Mouse (Mus musculus) left cerebral cortex, postnatal 14 days (tissue): ENCODE results near the gene Atf7ip. TPM values are rescaled to one million over a fixed set of nuclear protein-coding genes. Genes with fewer than 3 reads are reported as not detected.
"Not testable (repeated sequence)": the region's sequence is repeated elsewhere in the genome, so short reads cannot be mapped to it uniquely, and the experiment has no call there.

Experiments
- DNase-seq, 2 experiments: peaks; one replicate each; pipeline ENCODE4 v3.0.0; 2021 to 2022; ENCODE audit warnings: low spot score in 2 of 2, mixed read lengths in 1 of 2
- intact Hi-C: fragments of 180-260 bp; cut with DNase I; formaldehyde crosslinking; loops from one replicate; pipeline ENCODE4 v1.15.1; 2025
- long read RNA-seq, 2 experiments: library from polyadenylated mRNA; stranded (forward); transcript quantifications; one replicate each; pipeline ENCODE4 v2.0.0; 2021
- total RNA-seq, 2 experiments: library from RNA; stranded (reverse); gene quantifications; 2 replicates each; pipeline ENCODE4 v1.2.3; 2021

The Atf7ip gene
- 100 to 1,000 TPM; 118 to 122 TPM for total RNA-seq
- long read RNA-seq, experiment 1, full-length matches to known transcripts: 5 of 18 reads
- long read RNA-seq, experiment 1, partial matches to known transcripts: 3 of 18 reads
- long read RNA-seq, experiment 1, other reads (novel, unspliced or antisense): 10 of 18 reads
- long read RNA-seq, experiment 2, full-length matches to known transcripts: 4 of 10 reads
- long read RNA-seq, experiment 2, partial matches to known transcripts: 2 of 10 reads
- long read RNA-seq, experiment 2, other reads (novel, unspliced or antisense): 4 of 10 reads

DNA sequence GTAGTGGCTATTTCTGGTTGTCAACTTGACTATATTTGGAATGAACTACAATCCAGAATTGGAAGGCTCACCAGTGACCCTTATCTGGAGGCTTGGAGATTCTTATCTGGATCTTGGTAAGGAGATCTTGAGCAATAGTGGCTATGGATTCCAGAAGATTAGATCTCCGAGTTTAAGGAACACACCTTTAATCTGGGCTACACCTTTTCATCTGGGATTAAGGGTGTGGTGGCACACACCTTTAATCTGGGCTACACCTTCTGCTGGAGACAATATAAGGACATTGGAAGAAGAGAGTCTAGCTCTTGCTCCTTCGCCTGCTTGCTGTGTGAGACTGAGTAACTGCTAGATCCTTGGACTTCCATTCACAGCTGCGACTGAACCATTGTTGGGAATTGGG lies at the start of gene Atf7ip:
Gene Atf7ip, plus strand, starts transcription at position 301 of the 400 bp plus-strand sequence.
- DNase-seq, intact Hi-C loops: not testable (repeated sequence)

DNA sequence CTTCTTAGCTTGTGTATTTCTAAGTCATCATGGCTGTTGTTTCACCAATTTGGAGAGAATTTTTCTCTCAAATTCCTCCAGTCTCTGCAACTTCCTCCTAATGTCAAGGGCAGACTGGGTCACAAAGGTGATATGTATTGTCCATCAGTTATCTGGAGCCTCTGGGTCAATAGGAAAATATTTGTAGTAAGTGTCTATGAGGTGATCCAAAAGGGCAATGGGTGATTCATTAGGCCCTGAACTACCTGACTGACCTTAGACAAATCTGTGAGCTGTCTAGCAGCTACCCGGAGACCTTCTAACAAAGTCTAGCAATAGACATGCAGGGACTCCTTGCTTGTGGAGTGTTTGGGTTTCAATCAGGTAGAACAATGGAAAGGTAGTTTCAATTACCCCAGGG lies 49.7 kb upstream of the Atf7ip start:
- intact Hi-C loops: no loop called here
- no peak for DNase-seq

DNA sequence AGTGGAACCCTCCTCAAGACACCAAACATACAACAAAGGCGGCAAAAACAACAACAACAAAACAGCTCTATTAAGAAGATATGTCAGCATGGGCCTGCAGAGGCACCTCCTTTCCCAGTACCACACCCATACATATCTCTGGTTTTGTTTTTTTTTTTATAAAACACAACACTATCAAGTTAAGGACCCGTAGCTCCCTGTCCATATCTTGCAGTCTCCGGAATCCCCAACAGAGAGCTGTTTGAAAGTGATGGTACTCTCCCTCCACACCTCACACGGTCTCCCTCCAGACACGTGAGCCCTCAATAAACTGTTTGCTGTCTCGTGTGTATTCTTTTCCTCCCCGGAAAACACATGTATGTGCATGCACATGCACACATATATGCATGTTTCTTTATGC lies 46.8 kb upstream of the Atf7ip start:
- intact Hi-C loops: no loop called here
- DNase-seq: no peak

DNA sequence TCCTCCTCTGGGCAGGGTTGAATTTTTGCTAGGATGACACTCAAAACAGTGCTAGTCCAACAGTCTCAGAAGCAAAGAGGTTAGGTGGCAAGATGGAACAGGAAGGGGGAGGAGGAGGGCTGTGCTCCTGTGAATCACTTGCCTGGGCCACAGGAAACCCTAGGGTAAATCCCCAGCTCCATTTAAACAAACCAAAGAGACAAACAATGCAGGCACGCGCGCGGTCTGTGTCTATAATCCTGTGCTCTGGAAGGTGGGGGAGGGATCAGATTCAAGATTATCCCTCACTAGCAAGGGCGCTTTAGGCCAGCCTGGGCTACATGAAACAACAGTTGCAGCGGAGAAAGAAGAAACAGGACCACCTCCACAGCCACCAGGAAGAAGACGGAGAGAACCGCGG lies 42.5 kb upstream of the Atf7ip start:
- intact Hi-C loops: no loop called here
- no peak for DNase-seq

DNA sequence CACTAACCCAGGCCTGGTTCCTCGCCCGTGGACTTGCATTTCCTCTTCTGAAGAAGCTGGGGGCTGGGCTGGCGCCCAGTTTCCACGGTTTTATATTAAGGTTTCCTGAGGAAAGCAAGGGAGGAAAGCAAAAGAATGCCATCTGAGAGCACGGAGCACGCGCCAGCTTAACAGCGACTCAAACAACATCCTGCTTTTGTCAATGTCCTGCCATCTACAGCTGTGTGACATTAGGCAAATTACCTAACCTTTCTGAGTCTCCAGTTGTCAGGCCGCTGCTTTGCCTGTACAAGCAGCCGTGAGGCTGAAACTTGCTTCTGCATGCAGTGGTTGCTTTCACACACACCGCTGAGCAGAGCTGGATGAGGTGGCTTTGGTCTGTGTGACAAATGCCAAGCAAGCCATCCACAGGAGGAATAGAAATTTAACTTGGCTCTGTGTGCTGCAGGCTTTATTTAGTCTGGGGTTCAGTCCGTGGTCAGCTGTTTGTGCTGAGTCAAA lies 41.8 kb upstream of the Atf7ip start:
- intact Hi-C loops: no loop called here
- DNase-seq: peak in 1 of 2 experiments; percentile 21

DNA sequence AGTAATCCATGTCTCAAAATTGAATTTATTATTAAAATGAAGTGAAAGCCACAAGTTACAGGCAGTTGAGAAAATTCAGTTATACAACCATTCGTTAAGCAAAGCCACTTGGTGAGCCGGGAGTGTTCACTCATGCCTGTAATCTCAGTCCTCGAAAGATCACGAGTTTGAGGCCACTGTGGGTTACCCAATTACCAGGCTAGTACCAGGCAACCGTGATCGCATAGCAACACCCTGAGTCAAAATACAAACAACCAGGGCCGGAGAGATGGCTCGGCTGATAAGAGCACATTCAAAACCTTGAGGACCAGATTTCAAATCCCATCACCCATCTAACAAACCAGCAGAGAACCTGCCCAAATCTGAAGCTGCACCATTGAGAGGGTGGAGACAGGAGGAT lies 40.9 kb upstream of the Atf7ip start:
- intact Hi-C loops: no loop called here
- DNase-seq: no peak

DNA sequence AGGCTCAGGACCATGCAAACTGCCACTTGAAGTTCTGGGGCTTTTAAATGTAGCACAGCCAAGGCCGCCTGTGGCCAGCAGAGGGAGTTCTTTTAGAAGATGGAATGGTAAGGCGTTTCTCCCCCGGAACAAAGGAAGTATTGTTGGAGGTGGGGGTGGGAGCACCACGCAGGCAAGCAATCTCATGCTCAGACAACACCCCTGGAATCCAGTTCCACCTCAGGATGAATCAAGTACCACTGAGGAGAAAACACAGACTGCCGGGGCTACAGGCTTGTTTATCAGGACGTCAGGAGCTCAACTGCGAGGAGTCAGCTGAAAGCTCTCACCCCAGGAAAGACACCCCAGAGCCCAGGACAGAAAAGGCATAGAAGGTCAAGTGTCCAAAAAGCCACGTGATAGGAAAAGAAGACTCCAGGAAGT lies 40.0 kb upstream of the Atf7ip start:
- intact Hi-C loops: no loop called here
- peak; percentile 71 to 73 for DNase-seq

DNA sequence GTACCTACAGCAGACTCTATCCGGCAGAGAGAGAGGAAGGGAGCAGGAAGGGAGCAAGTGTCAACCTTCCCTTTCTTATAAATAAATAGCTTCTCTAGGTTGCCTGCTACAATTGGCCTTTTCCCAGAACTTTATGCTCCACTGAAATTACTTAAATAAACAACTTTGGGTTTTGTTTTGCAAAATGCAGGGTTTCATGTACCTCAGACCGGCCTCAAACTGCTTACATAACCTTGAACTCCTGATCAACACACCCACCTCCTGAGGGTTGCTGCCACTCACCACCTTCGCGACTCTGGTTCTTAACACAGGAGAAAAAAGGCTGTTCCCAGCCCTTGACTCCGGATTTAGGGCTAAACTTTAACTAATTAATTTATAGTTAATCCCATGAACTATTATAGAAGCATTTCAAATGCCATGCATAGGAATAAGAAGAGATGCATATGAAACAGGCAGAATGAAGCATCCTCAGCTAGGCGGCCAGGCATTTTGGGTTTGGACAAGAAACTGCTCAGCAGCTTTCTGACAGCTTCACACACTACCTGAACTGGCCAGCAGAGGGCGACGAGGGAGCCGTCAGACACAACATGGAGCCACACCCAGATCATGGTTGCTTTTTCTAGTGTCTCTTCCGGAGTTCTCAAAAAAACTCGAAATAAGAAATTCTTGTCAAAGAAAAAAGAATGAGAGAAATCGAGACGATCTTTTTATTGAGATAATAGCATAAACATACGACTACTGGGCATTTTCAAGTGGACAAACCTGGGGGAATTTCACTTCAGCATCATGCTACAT lies 38.8 kb upstream of the Atf7ip start:
- intact Hi-C loops: loop anchor here (1.0 kb wide), 1 partner anchor 88 kb away; no protein-coding TSS in a partner anchor
- DNase-seq: peak; percentile 91 to 95

DNA sequence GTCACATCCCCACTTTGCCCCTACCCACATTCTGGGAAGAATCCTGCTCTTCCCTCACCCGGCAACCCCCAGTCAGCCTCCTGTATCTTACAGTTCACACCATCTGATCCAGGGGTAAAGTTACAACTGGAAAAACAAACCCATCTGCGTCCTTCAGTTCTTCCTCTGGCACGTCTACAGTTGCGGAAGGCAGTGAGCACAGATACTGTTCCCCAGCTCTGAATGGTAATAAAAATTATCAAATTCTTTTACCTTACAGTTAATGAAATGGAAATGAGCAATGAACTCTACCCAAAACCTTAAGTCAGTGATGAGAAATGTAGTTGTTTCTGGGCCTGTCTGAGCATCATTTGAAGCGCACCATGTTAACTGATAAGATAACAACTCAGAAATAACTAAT lies 38.1 kb upstream of the Atf7ip start:
- DNase-seq: no peak
- intact Hi-C loops: loop anchor here (1.0 kb wide), 2 partner anchors 50 to 87 kb away; no protein-coding TSS in a partner anchor

DNA sequence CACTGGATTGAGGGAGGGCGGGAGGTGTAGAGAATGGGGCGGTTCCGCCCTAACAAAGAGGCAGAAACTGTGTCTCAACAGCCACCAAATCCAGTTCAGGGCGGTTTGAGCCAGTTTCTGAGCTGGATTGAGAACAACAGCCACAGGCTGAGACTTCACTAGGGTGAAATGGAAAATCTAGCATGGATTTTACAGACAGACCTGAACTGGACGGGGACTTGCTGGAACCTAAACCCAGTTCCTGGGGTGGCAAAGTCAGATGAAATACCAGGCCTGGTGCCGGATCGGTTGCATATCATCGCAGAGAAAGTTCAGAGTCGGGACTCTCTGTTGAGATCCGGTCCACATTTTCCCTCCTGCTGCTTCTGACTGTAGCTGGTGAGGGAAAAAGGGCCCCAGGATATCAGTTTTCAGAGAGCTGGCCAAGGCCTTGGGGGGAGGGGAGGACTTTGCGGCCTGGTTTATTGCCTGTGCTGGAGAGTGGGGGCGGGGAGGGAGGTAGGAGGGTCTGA lies 37.5 kb upstream of the Atf7ip start:
- intact Hi-C loops: loop anchor here (1.0 kb wide), 1 partner anchor 50 kb away; no protein-coding TSS in a partner anchor
- DNase-seq: peak; percentile 87 to 98

DNA sequence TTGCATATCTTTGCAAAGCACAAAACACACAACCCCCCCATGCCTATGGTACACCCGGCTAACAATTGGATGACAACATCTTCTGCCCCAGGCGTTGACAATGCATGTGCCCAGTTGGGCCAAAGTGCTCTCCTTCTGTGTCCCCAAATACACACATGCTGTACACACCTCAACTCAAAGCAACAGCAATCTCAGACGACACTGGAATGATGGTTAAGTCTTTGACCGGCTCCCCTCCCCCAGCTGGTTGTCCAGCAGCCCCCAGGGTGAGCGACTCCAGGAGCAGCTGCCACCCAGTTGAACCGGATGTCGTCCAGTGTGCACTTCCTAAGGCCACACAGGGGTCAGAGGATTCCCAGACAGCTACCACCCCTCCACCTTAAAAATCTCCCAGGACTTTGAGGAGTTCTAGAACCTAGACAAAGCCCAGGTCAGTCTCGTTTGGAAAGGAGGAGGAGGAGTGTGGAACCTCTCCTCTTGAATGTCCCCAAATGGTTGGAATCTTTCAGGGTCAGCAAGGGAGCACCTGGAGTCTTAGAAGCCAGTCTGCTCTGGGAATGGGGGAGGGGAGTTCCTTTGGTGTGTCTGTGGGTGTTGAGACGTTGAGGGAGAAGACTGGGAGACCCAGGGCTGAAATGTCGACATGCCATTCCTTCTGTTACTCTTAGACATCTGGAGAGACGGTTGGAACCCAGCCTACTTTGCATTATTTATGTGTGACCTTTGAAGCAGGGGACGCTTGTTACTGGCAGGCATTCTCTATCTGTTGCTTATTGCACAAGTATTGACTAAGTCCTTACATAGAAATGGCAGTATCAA lies 36.8 kb upstream of the Atf7ip start:
- intact Hi-C loops: loop anchor here (1.0 kb wide), 1 partner anchor 49 kb away; no protein-coding TSS in a partner anchor
- DNase-seq: no peak

DNA sequence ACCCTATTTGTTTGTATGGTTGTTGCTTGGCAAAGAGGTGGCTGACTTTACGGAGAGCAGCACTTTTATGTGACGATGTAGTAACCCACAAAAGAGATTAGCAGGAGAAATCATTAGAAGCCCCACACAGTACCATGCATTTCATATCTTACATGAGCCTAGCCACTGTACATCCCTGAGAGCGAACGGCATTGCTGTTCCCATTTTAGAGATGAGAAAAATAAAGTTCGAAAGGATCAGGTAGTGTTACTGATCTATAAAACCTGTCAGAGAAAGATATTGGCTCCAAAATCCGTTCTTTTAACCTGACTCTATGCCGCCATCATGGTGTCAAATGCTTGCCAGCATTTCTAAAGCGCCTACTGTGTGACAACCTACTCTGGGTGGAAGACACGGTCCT lies 36.2 kb upstream of the Atf7ip start:
- intact Hi-C loops: no loop called here
- no peak for DNase-seq

DNA sequence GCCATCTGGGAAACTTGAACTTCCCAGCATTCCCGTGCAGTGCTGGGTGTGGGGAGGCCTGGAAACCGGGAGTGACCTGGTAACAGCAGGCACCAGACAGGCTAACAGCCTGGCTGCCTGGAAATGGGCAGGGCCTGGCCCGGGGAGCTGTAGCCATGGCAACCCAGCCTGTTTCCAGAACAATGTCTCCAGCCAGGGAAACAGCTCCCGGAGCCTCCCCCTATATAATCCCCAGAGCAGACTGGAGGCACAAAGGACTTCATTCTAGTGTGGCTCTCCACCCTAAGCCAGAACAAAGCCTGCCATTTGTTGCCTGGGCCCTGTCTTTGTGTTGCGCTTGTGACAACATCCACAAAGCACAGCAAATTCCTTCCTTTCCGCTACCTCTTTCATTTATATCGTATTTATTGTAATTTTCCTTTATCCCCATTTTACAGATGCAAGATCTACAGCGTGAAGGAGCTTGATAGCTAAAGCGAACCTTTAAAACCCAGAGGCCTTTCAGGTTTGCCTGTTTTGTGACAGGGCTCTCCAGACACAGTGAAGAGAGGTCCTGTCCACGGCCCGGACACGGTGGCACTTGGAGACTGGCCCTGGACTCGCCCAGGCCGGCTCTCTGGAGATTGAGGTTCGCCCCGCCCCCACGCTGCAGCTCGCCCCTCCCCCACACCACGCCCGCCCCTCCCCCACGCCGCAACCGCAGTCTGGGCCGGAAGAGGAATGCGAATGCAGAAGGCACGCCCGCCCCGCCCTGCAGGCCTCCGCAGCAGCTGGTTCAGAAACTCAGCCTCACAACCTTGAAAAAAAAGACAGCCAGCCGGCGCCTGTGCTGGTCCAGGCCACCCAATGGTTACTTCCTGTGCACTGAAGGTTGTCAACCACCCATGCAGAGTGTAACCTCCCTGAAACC lies 35.4 kb upstream of the Atf7ip start:
- intact Hi-C loops: no loop called here
- peak; percentile 77 to 87 for DNase-seq

DNA sequence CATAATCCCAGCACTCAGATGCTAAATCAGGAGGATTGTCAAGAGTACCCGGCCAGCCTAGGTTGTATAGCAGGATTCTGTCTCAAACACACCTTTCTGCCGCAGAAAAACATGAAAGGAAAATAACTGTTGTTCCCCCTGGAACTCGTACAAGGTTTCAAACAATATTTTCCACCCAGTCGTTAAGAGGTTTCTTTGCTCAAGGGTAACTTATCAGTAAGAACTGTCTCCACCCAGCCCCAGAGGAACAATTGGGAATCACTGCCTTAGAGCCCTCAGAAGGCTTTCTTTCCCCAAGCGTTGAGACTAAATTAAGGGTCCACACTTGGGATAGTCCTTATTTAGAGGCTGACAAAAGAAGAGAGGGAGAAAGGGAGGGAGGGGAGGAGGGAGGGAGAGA lies 34.4 kb upstream of the Atf7ip start:
- intact Hi-C loops: no loop called here
- DNase-seq: no peak

DNA sequence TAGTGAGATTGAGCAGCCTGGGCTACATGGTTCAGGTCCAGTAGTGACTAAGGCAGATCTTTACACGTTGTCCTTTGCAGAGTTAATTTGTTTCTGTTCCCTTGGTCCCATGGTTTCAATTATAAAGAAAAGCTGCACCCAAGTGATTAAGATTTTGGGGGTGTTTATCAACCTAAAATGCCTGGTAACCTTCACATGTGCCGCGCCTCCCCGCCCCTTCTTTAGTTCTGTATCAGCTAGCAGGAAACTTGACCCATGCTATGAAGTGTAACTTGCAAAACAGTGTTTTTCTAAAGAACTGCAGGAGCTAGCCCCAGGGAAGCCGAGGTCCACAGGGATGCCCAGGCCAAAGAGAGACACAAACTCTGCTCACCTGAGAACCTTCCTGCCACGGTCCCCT lies 33.2 kb upstream of the Atf7ip start:
- intact Hi-C loops: no loop called here
- no peak for DNase-seq

DNA sequence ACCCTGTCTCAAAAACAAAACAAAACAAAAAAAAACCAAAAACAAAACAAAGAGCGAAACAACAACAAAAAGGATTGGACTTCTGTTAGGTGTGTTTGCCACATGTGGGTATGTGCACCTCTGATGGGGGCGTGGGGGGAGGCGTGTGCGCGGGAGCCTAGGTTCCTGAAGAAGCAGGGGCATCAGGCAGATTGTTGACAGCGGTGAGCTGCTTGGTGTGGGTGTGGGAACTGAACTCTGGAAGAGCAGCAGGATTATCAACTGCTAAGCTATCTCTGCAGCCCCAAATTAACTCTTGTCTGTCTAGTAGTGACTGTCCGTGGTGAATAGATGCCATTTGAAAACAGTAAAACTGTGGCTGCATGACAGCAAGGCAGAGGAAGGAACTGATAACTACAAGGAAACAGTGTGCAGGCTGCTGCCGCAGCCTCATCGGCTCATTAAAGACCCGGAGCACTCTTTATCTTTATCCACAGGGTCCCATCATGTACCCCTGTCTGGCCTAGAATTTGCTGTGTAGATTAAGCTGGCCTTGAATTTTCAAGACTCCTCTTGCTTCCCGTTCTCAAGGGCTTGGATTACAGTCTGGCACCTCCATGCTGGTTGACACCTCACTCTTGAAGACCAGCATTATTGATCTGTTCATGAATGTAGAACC lies 32.4 kb upstream of the Atf7ip start:
- intact Hi-C loops: no loop called here
- no peak for DNase-seq

DNA sequence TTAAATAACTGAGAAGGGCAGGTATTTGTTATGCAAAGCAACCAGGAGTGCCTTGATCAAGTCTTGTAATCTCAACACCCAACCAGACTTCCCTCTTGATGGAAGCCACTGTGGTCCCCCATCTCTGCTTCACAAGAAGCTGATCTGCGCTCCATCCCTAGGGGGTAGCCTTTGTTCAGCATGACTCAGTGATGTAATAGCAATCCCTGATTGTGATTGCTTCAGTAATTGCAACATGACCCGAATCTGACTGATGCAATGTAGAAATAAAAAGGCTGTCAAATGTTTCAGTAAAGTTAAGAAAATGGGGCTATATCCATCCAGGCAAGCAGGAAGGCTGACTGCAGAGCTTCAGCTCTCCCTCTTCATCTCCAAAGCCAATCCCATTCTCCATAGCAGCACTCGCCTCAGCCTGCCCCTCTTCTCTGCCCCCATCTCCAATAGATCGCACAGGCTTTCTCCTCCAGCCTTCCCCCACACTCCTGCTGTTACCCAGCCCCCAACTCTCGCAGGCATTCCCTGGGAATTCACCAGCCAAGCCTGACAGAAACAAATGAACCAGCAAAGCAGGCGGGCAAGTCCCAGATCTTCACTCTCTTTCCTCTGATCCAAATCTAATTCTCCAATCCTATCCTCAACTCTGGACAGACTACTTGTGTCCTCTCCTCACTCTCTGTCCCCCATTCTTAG lies 30.7 kb upstream of the Atf7ip start:
- intact Hi-C loops: no loop called here
- peak in 1 of 2 experiments; percentile 27 for DNase-seq
